24 mouse cellular contexts compared by ENCODE assay signal in genomic region chr6:91400514-91400913, GRCm38 (mm10). TPM values are rescaled to one million over a fixed set of nuclear protein-coding genes. Genes with fewer than 3 reads are reported as not detected.
DNase-seq lines count a peak whose midpoint lies in the region; ATAC-seq lines count a peak whose summit lies in the region.
"Had no signal": no experiment of that assay in that cellular context is flagged by ENCODE, and none has a peak within 500 bp of the region (broad histone marks: within the 10 kb centered on the region; RNA-seq: fewer than 3 reads in every experiment).

No protein-coding gene starts in this region.

- H3K36me3 ChIP-seq in forebrain, embryonic 13.5 days (ENCODE audit: poor library complexity, severe bottlenecking): peaks cover 74% of the 10 kb centered on the region
- no peaks in the 10 kb centered on the region; the same call in 1 of the 2 replicates for H3K36me3 ChIP-seq in forebrain, embryonic 11.5 days (ENCODE audit: control insufficient read depth, insufficient read depth, low read length)
- H3K36me3 ChIP-seq in midbrain, embryonic 10.5 days: peaks cover 79% of the 10 kb centered on the region
- H3K36me3 ChIP-seq in midbrain, embryonic 16.5 days (ENCODE audit: control insufficient read depth, insufficient read depth, low read length): no peaks in the 10 kb centered on the region
- H3K36me3 ChIP-seq in midbrain, embryonic 13.5 days: peaks cover 12% of the 10 kb centered on the region
- H3K36me3 ChIP-seq: embryonic facial prominence, embryonic 10.5 days; heart, embryonic 10.5 days; limb, embryonic 10.5 days; liver, embryonic 15.5 days had no signal

- DNase-seq in cerebellum, adult 11-12 months: peak; percentile 43
- no peak for DNase-seq in cerebellum, adult 9-10 months
- no peak for DNase-seq in forebrain, embryonic 11.5 days (ENCODE audit: low spot score)
- DNase-seq in midbrain, embryonic 10.5 days (ENCODE audit: low spot score): no peak
- no peak for DNase-seq in lung, adult 18-20 months
- DNase-seq: adrenal gland, postnatal 36 days; gastrocnemius, postnatal 10 days; heart, postnatal 4 days; kidney, adult 2 months; liver; thymus, adult 18-20 months; thymus, postnatal 36 days had no signal

- 86% methylated on average over 12 of the region's 12 CpGs for WGBS in forebrain, embryonic 13.5 days
- WGBS in forebrain, embryonic 11.5 days: 90% methylated on average over 12 of the region's 12 CpGs
- WGBS in midbrain, embryonic 10.5 days: 92% methylated on average over 12 of the region's 12 CpGs
- 84% methylated on average over 12 of the region's 12 CpGs for WGBS in midbrain, embryonic 16.5 days
- WGBS in midbrain, embryonic 13.5 days: 85% methylated on average over 12 of the region's 12 CpGs

- H3K27me3 ChIP-seq in forebrain, embryonic 13.5 days: no peaks in the 10 kb centered on the region
- H3K27me3 ChIP-seq in forebrain, embryonic 11.5 days (ENCODE audit: control insufficient read depth, insufficient read depth, low read length): no peaks in the 10 kb centered on the region
- peaks cover 25% of the 10 kb centered on the region for H3K27me3 ChIP-seq in midbrain, embryonic 10.5 days (ENCODE audit: low read depth, poor library complexity, severe bottlenecking)
- no peaks in the 10 kb centered on the region for H3K27me3 ChIP-seq in midbrain, embryonic 16.5 days (ENCODE audit: control insufficient read depth, insufficient read depth, low read depth, low read length)
- H3K27me3 ChIP-seq in midbrain, embryonic 13.5 days: no peaks in the 10 kb centered on the region

- H3K27ac ChIP-seq in forebrain, embryonic 13.5 days: peak overlapping the region; percentile 85; the same call in 1 of the 2 replicates
- no peak overlapping the region for H3K27ac ChIP-seq in forebrain, embryonic 11.5 days (ENCODE audit: low read depth, low read length)
- peak overlapping the region; percentile 74 for H3K27ac ChIP-seq in midbrain, embryonic 10.5 days (replicated peaks)
- H3K27ac ChIP-seq in midbrain, embryonic 16.5 days (ENCODE audit: low read length): no peak overlapping the region
- H3K27ac ChIP-seq in midbrain, embryonic 13.5 days: peak overlapping the region; percentile 65; the same call in 1 of the 2 replicates
- H3K27ac ChIP-seq: embryonic facial prominence, embryonic 10.5 days; heart, embryonic 10.5 days; kidney, postnatal 0 days; limb, embryonic 10.5 days; liver, embryonic 15.5 days had no signal

- no peak overlapping the region for H3K4me3 ChIP-seq in forebrain, embryonic 13.5 days
- no peak overlapping the region for H3K4me3 ChIP-seq in forebrain, embryonic 11.5 days (ENCODE audit: low read depth, low read length)
- no peak overlapping the region for H3K4me3 ChIP-seq in midbrain, embryonic 10.5 days
- H3K4me3 ChIP-seq in midbrain, embryonic 16.5 days (ENCODE audit: low read depth, low read length): no peak overlapping the region
- no peak overlapping the region for H3K4me3 ChIP-seq in midbrain, embryonic 13.5 days (replicated peaks)
- H3K4me3 ChIP-seq: embryonic facial prominence, embryonic 10.5 days; heart, embryonic 10.5 days; limb, embryonic 10.5 days; liver, embryonic 15.5 days had no signal

- no peak overlapping the region for H3K4me2 ChIP-seq in forebrain, embryonic 13.5 days
- no peak overlapping the region for H3K4me2 ChIP-seq in forebrain, embryonic 11.5 days (ENCODE audit: low read depth, low read length, severe bottlenecking)
- no peak overlapping the region for H3K4me2 ChIP-seq in midbrain, embryonic 16.5 days (ENCODE audit: low read length)
- H3K4me2 ChIP-seq in midbrain, embryonic 13.5 days (replicated peaks): no peak overlapping the region
- H3K4me2 ChIP-seq: liver, embryonic 15.5 days had no signal

- H3K9me3 ChIP-seq in forebrain, embryonic 13.5 days (replicated peaks): no peaks in the 10 kb centered on the region
- no peaks in the 10 kb centered on the region for H3K9me3 ChIP-seq in forebrain, embryonic 11.5 days (ENCODE audit: control insufficient read depth, low read length)
- no peaks in the 10 kb centered on the region for H3K9me3 ChIP-seq in midbrain, embryonic 10.5 days (replicated peaks)
- H3K9me3 ChIP-seq in midbrain, embryonic 16.5 days (replicated peaks; ENCODE audit: control insufficient read depth, low read length, poor library complexity, severe bottlenecking): no peaks in the 10 kb centered on the region
- no peaks in the 10 kb centered on the region for H3K9me3 ChIP-seq in midbrain, embryonic 13.5 days
- H3K9me3 ChIP-seq: embryonic facial prominence, embryonic 10.5 days; heart, embryonic 10.5 days; limb, embryonic 10.5 days; liver, embryonic 15.5 days had no signal

- peaks cover 30% of the 10 kb centered on the region for H3K4me1 ChIP-seq in forebrain, embryonic 13.5 days
- H3K4me1 ChIP-seq in forebrain, embryonic 11.5 days (replicated peaks; ENCODE audit: control insufficient read depth, insufficient read depth, low read length): peaks cover 9% of the 10 kb centered on the region; the same call in 1 of the 2 replicates
- peaks cover 45% of the 10 kb centered on the region for H3K4me1 ChIP-seq in midbrain, embryonic 10.5 days
- H3K4me1 ChIP-seq in midbrain, embryonic 16.5 days (ENCODE audit: control insufficient read depth, insufficient read depth, low read length): no peaks in the 10 kb centered on the region
- peaks cover 31% of the 10 kb centered on the region for H3K4me1 ChIP-seq in midbrain, embryonic 13.5 days (replicated peaks)
- H3K4me1 ChIP-seq: heart, embryonic 10.5 days; limb, embryonic 10.5 days; liver, embryonic 15.5 days had no signal

- no peak overlapping the region for H3K9ac ChIP-seq in forebrain, embryonic 13.5 days
- no peak overlapping the region for H3K9ac ChIP-seq in forebrain, embryonic 11.5 days (ENCODE audit: low read length)
- no peak overlapping the region for H3K9ac ChIP-seq in midbrain, embryonic 16.5 days (ENCODE audit: low read depth, low read length)
- no peak overlapping the region for H3K9ac ChIP-seq in midbrain, embryonic 13.5 days (replicated peaks)
- H3K9ac ChIP-seq: liver, embryonic 15.5 days had no signal

- ATAC-seq in forebrain, embryonic 13.5 days: no peak
- ATAC-seq in forebrain, embryonic 11.5 days (replicated peaks; ENCODE audit: low FRiP score): no peak
- no peak for ATAC-seq in midbrain, embryonic 16.5 days
- no peak for ATAC-seq in midbrain, embryonic 13.5 days
- ATAC-seq: CD4-positive, CD25-positive, alpha-beta regulatory T cell, adult 4 months; inflammation-experienced regulatory T-cells, adult 6 months had no signal

RNA-seq across cellular contexts. Expression of gene Wnt7a, which starts 10.6 kb away (rescaled TPM):
- 21.9 and 22.8 TPM in 2 replicates for polyA plus RNA-seq in forebrain, embryonic 13.5 days (2015; fragmentation: Nextera tagmentation; extraction: Ambion mirVana)
- 13.7 and 15.0 TPM in 2 replicates for polyA plus RNA-seq in forebrain, embryonic 11.5 days (2014; fragmentation: Nextera tagmentation; extraction: Ambion mirVana)
- 14.4 and 16.8 TPM in 2 replicates for polyA plus RNA-seq in midbrain, embryonic 10.5 days (2016; fragmentation: Nextera tagmentation; extraction: Ambion mirVana)
- polyA plus RNA-seq in midbrain, embryonic 16.5 days (2015; fragmentation: Nextera tagmentation; extraction: Ambion mirVana): 8.4 and 10.8 TPM in 2 replicates
- polyA plus RNA-seq in midbrain, embryonic 13.5 days (2015; fragmentation: Nextera tagmentation; extraction: Ambion mirVana): 9.4 and 9.9 TPM in 2 replicates
- polyA plus RNA-seq: CD4-positive, CD25-positive, alpha-beta regulatory T cell, adult 4 months; inflammation-experienced regulatory T-cells, adult 6 months; large intestine, adult 2 months; liver, embryonic 15.5 days; small intestine, adult 2 months had no signal

Comparison
In these comparisons a context has a peak if more than half of its experiments do, and no peak if none do; other contexts are left out.
1. H3K27ac ChIP-seq: peak in forebrain, embryonic 13.5 days (single experiment), midbrain, embryonic 10.5 days (single experiment) and midbrain, embryonic 13.5 days (single experiment); none in forebrain, embryonic 11.5 days (single experiment) and midbrain, embryonic 16.5 days (single experiment).